In the genomic region with DNA sequence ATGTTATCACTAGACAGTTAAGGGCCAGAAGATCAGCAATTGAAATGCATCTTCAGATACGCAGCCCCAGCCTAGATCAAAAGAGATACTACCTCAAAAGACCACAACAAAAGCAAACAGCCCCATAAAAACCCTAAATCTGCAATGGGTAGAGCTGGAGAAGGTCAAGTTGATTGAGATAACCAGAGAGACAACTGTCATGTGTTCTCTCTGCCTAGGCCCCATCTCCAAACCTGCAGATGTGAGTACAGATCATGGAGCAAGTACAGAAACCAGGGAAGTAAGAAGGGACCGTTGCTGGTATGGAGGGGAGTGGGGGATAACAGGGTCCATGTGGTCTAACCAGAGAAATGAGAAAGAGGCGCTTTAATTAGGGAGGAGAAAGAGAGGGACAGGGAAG, we compare ENCODE assay signal across 23 mouse cellular contexts. TPM values are rescaled to one million over a fixed set of nuclear protein-coding genes. Genes with fewer than 3 reads are reported as not detected.
DNase-seq lines count a peak whose midpoint lies in the region; ATAC-seq and TF ChIP-seq lines count a peak whose summit lies in the region.
"Had no signal": no experiment of that assay in that cellular context is flagged by ENCODE, and none has a peak within 500 bp of the region (broad histone marks: within the 10 kb centered on the region; RNA-seq: fewer than 3 reads in every experiment).

No protein-coding gene starts in this region.

- peaks cover 60% of the 10 kb centered on the region for H3K36me3 ChIP-seq in G1E (replicated peaks)

- no peak for DNase-seq in gastrocnemius, adult 2 months
- no peak for DNase-seq in gastrocnemius, postnatal 10 days
- peak; percentile 20 for DNase-seq in G1E (ENCODE audit: low spot score)
- DNase-seq in kidney, adult 8-10 months, result no peak
- no peak for DNase-seq in left cerebral cortex, adult 9 months (ENCODE audit: low spot score in 2 of 2)
- DNase-seq: adrenal gland, adult 2 months; adrenal gland, postnatal 10 days; adrenal gland, postnatal 25 days; B cell, adult 2 months; cerebellum, adult 11 months; cerebellum, adult 18-20 months; cerebellum, adult 8-10 months; cerebellum, adult 9-11 months; cerebellum, postnatal 14 days; cerebellum, postnatal 36 days; embryo, embryonic 11 days had no signal

- no peak for TF ChIP-seq CTCF in gastrocnemius, adult 2 months (IDR thresholded peaks at IDR 0.05)
- no peak for TF ChIP-seq CTCF in G1E (IDR thresholded peaks at IDR 0.05; ENCODE audit: low read depth, low read length)

- peaks cover 37% of the 10 kb centered on the region for H3K4me1 ChIP-seq in G1E (ENCODE audit: insufficient read depth, low read depth, low read length)
- H3K4me1 ChIP-seq: embryonic facial prominence, embryonic 13.5 days; embryonic facial prominence, embryonic 15.5 days; forebrain, embryonic 10.5 days; forebrain, embryonic 12.5 days had no signal

- no peak overlapping the region for H3K4me3 ChIP-seq in gastrocnemius, adult 2 months
- no peak overlapping the region; the same call in 1 of the 2 replicates for H3K4me3 ChIP-seq in G1E (ENCODE audit: low read depth, low read length)
- H3K4me3 ChIP-seq: embryonic facial prominence, embryonic 13.5 days; embryonic facial prominence, embryonic 15.5 days; erythroblast, embryonic 14.5 days; forebrain, embryonic 10.5 days; forebrain, embryonic 12.5 days had no signal

- H3K27ac ChIP-seq in gastrocnemius, adult 2 months, result peak overlapping the region; percentile 84
- H3K27ac ChIP-seq: embryonic facial prominence, embryonic 13.5 days; embryonic facial prominence, embryonic 15.5 days; forebrain, embryonic 10.5 days; forebrain, embryonic 12.5 days had no signal

- peak; percentile 92 for ATAC-seq in G1E (ENCODE audit: extremely low read depth, insufficient number of reproducible peaks, low FRiP score, poor library complexity, severe bottlenecking)
- ATAC-seq: forebrain, embryonic 14.5 days; forebrain, embryonic 16.5 days had no signal

- intact Hi-C loops in gastrocnemius, adult 2 months (cut with DNase I), result loop anchor here (10.0 kb wide), 1 partner anchor 166 kb away; no protein-coding TSS in a partner anchor

- H3K9me3 ChIP-seq in G1E (replicated peaks), result no peaks in the 10 kb centered on the region
- H3K9me3 ChIP-seq: embryonic facial prominence, embryonic 13.5 days; embryonic facial prominence, embryonic 15.5 days; forebrain, embryonic 10.5 days; forebrain, embryonic 12.5 days had no signal

- H3K27me3 ChIP-seq in G1E (ENCODE audit: insufficient read depth, low read length), result no peaks in the 10 kb centered on the region
- H3K27me3 ChIP-seq: embryonic facial prominence, embryonic 13.5 days; embryonic facial prominence, embryonic 15.5 days; forebrain, embryonic 12.5 days had no signal

RNA-seq across cellular contexts. Expression of a gene that starts 36.1 kb away (rescaled TPM):
- 10 to 100 TPM; 16.4 to 29.2 TPM for total RNA-seq in gastrocnemius, adult 2 months (2021)
- 10 to 100 TPM; 44.6 to 67.4 TPM for total RNA-seq in gastrocnemius, postnatal 10 days (2021)
- total RNA-seq in G1E (2014; fragmentation: Nextera tagmentation) (140 and 144 TPM in 2 replicates), G1E (2017) (87.0 and 97.1 TPM in 2 replicates)
- polyA plus RNA-seq in G1E (2012), result 8.3 and 14.8 TPM in 2 replicates
